Mouse (Mus musculus) lung, postnatal 0 days (tissue): ENCODE results near the gene Pced1b. TPM values are rescaled to one million over a fixed set of nuclear protein-coding genes. Genes with fewer than 3 reads are reported as not detected.

Source experiments
- ATAC-seq: fragments of 200-750 bp; cut with Nextera tagmentation; 2 replicates; pipeline ENCODE4 v1.8.0; 2017; ENCODE audit warnings: moderate library complexity
- DNase-seq: peaks from one replicate; pipeline ENCODE4 v3.0.0-alpha.2; 2016; ENCODE audit warnings: low spot score
- H3K27ac ChIP-seq: fragments of 300-500 bp; sonication (generic); 2 replicates; pipeline ENCODE4 v1.5.1; 2014; ENCODE audit warnings: antibody characterized with exemption, mild to moderate bottlenecking, low read length, mixed read lengths
- H3K27me3 ChIP-seq: fragments of 300-500 bp; sonication (generic); replicated peaks from 2 replicates; pipeline ENCODE4 v1.6.1; 2014; ENCODE audit warnings: low read length, mixed read lengths; ENCODE audit not compliant: insufficient read depth
- H3K36me3 ChIP-seq: fragments of 300-500 bp; sonication (generic); 2 replicates; pipeline ENCODE4 v1.6.1; 2014; ENCODE audit warnings: low read length, mixed read lengths; ENCODE audit not compliant: insufficient read depth
- H3K4me1 ChIP-seq: fragments of 300-500 bp; sonication (generic); 2 replicates; pipeline ENCODE4 v1.6.1; 2014; ENCODE audit warnings: antibody characterized with exemption, low read depth, low read length, mixed read lengths; ENCODE audit not compliant: insufficient read depth
- H3K4me2 ChIP-seq: fragments of 300-500 bp; sonication (generic); replicated peaks from 2 replicates; pipeline ENCODE4 v1.6.1; 2014; ENCODE audit warnings: low read depth, mild to moderate bottlenecking, low read length, moderate library complexity, mixed read lengths
- H3K4me3 ChIP-seq: fragments of 300-500 bp; sonication (generic); 2 replicates; pipeline ENCODE4 v1.5.1; 2014; ENCODE audit warnings: low read depth, low read length
- H3K9ac ChIP-seq: fragments of 300-500 bp; sonication (generic); replicated peaks from 2 replicates; pipeline ENCODE4 v1.6.1; 2014; ENCODE audit warnings: low read depth, mild to moderate bottlenecking
- H3K9me3 ChIP-seq: fragments of 300-500 bp; sonication (generic); 2 replicates; pipeline ENCODE4 v1.6.1; 2016; ENCODE audit warnings: low read length, mixed read lengths
- CTCF ChIP-seq: IDR thresholded peaks from 2 replicates; pipeline ENCODE4 v1.5.1; 2016; ENCODE audit warnings: antibody characterized with exemption, mild to moderate bottlenecking
- EP300 ChIP-seq: IDR thresholded peaks from 2 replicates; pipeline ENCODE4 v1.6.1; 2016; ENCODE audit warnings: antibody characterized with exemption, mild to moderate bottlenecking, control low read depth
- WGBS: fragments of 180-500 bp; shearing (Covaris S2); extraction: QIAGEN DNeasy Blood & Tissue Kit; methylation state at CpG from one replicate; pipeline ENCODE4 v1.1.7; 2014; 5-methylcytosine and 5-hydroxymethylcytosine counted together
- polyA plus RNA-seq: library from polyadenylated mRNA; unstranded; fragments of >200 nt; fragmentation: Nextera tagmentation; extraction: Ambion mirVana; gene quantifications from 2 replicates; pipeline ENCODE4 v1.2.1, GENCODE M21; 2015

The Pced1b gene
- polyA plus RNA-seq, 1 experiment from 2014 or later, result 9.0 TPM

DNA sequence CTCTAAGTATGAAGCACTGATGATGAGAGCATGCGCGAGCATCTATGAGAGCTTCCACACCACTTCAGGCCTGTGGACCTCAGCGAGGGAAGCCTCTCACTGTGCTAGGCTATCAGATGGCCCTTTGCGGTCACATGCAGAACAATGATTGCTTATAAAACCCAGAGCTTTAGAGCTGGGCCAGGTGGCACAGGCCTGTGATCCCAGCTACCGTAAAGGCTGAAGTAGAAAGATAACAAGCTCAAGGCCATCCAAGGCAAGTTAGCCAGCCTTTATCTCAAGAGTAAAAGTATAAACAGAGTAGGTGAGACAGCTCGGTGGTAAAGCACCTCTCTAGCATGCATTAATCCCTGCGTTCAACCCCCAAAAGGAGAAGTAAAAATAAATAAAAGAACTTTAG, 158.1 kb downstream of the Pced1b start:
- peaks cover 5% of the 10 kb centered on the region; the same call in 1 of the 2 replicates for H3K4me1 ChIP-seq
- DNase-seq (no peak), ATAC-seq (no peak)
- H3K9ac ChIP-seq, result no peak overlapping the region
- no peaks in the 10 kb centered on the region for H3K27me3 ChIP-seq
- no peak overlapping the region for H3K27ac ChIP-seq
- no peak overlapping the region for H3K4me3 ChIP-seq
- H3K9me3 ChIP-seq, result no peaks in the 10 kb centered on the region
- TF ChIP-seq CTCF (no peak), EP300 (no peak)
- H3K4me2 ChIP-seq, result no peak overlapping the region
- WGBS, result 47% methylated on average over 7 of the region's 7 CpGs
- no peaks in the 10 kb centered on the region for H3K36me3 ChIP-seq

DNA sequence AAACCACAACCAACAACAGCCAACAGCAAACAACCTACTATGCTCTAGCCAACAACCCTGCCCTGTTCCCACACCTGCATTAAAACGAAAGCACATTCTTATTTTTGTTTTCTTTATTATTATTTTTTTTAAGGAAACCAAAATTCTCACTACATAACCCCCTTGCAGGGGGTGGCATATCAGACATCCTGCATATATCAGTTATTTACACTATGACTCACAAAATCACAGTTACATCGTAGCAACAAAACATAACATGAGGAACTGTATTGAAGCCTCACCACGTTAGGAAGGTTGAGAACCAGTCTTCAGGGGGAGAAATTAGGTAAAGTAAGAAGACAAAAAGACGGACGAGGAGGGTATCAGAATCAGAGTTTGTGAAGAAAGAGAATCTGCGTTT, 159.2 kb downstream of the Pced1b start:
- Histone ChIP-seq H3K4me2 (no peak overlapping the region), H3K9ac (no peak overlapping the region), H3K36me3 (no peaks in the 10 kb centered on the region), H3K27me3 (no peaks in the 10 kb centered on the region), H3K4me3 (no peak overlapping the region), H3K4me1 (peaks cover 5% of the 10 kb centered on the region; the same call in 1 of the 2 replicates), H3K9me3 (no peaks in the 10 kb centered on the region), H3K27ac (no peak overlapping the region)
- TF ChIP-seq EP300 (no peak), CTCF (no peak)
- 73% methylated on average over 6 of the region's 6 CpGs for WGBS
- DNase-seq (no peak), ATAC-seq (no peak)

DNA sequence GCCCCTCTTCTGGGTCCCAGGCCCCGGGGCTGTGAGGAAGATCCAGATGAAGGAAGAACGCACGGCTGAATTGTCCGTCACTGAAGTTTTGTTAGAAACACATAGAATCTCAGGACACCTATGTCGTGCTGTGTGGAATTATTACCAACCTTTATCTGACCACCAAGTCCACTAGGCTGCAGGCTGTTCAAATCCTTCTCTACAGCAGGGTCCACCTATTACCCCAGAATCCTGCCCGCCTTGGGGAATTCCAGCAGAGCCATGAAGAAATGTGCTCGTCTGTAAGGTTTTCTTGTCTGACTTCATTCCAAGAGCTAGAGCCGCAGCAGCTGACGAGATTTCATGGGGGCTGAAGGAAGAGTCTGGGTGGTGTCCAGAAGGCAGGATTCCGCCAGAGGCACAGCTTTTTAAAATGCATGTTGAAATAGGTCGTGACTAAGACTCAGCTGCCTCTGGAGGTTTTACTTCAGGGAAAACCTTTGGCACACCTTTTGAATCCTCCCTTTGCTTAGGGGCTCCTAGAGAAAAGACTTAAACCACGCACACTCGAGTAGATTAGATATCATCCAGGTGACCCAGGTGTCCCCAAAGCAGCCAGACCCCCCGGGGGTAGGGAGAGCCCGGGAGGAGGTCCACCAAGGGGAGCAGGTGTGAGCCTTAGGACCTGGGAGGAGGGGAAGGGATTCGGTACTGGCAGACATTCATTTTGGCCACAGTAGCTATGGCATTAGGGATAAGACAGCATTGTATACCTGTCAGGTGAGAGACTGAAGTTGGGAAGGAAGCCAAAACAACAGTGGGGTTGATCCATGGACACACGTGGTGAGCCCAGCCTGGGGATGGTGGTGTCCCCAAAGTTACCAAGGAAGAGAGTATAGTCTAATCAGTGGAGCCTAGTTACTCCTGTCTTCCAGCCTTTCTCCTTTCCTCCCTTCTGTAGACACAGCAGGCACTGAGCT, 160.9 kb downstream of the Pced1b start:
- no peak overlapping the region for H3K4me2 ChIP-seq
- no peak overlapping the region for H3K4me3 ChIP-seq
- ATAC-seq, result peak; percentile 71
- TF ChIP-seq CTCF, result no peak
- TF ChIP-seq EP300, result peak; percentile 30; the same call in 1 of the 2 replicates
- no peak overlapping the region for H3K9ac ChIP-seq
- peaks cover 5% of the 10 kb centered on the region; the same call in 1 of the 2 replicates for H3K4me1 ChIP-seq
- peak; percentile 89 for DNase-seq
- H3K9me3 ChIP-seq, result no peaks in the 10 kb centered on the region
- 46% methylated on average over 17 of the region's 17 CpGs for WGBS
- peak overlapping the region; percentile 38; the same call in 1 of the 2 replicates for H3K27ac ChIP-seq
- H3K36me3 ChIP-seq, result no peaks in the 10 kb centered on the region
- no peaks in the 10 kb centered on the region for H3K27me3 ChIP-seq

DNA sequence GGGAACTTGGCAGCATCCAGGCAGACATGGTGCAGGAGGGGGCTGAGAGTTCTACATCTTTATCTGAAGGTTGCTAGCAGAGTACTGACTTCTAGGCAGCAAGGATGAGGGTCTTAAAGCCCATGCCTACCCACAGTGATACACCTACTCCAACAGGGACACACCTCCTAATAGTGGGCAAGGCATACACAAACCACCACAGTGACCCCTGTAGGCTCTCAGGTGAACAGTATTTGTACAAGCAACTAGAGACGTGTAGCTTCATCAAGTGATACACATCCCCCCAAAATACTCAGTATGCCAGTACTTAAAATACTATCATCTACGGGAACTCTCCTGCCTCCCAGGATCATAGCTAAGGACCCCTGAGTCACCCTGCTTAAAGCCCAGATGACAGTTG, 164.2 kb downstream of the Pced1b start:
- Histone ChIP-seq H3K4me1 (peaks cover 5% of the 10 kb centered on the region; the same call in 1 of the 2 replicates), H3K4me2 (no peak overlapping the region), H3K9ac (no peak overlapping the region), H3K36me3 (no peaks in the 10 kb centered on the region), H3K27ac (no peak overlapping the region), H3K9me3 (no peaks in the 10 kb centered on the region), H3K27me3 (no peaks in the 10 kb centered on the region), H3K4me3 (no peak overlapping the region)
- WGBS, result 77% methylated on average over 2 of the region's 2 CpGs
- ATAC-seq (no peak), DNase-seq (no peak)
- TF ChIP-seq EP300, result no peak
- 0 out of 2 replicates have a peak, but pooled peaks have one; percentile 7 for TF ChIP-seq CTCF

DNA sequence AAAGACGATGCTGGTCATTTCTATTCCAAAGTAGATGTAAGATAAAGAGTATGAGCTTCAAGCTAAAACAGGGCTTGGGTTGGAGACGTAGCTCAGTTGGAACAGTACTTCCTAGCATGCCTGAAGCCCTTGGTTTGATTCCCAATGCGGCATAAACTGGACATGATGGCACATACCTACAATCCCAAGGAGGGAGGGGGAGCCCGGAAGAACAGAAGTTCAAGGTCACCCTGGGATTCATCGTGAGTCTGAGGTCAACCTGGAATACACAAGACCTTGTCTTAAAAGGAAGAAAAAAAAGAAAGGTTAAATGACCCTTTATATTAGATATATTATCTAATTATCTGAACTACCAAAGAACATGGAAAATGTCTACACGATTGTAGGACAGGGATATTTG, 164.8 kb downstream of the Pced1b start:
- ATAC-seq (no peak), DNase-seq (no peak)
- Histone ChIP-seq H3K4me1 (peaks cover 5% of the 10 kb centered on the region; the same call in 1 of the 2 replicates), H3K4me3 (no peak overlapping the region), H3K27me3 (no peaks in the 10 kb centered on the region), H3K9ac (no peak overlapping the region), H3K36me3 (no peaks in the 10 kb centered on the region), H3K4me2 (no peak overlapping the region), H3K9me3 (no peaks in the 10 kb centered on the region), H3K27ac (no peak overlapping the region)
- TF ChIP-seq CTCF, result no peak
- no peak for TF ChIP-seq EP300
- 86% methylated on average over 6 of the region's 6 CpGs for WGBS

DNA sequence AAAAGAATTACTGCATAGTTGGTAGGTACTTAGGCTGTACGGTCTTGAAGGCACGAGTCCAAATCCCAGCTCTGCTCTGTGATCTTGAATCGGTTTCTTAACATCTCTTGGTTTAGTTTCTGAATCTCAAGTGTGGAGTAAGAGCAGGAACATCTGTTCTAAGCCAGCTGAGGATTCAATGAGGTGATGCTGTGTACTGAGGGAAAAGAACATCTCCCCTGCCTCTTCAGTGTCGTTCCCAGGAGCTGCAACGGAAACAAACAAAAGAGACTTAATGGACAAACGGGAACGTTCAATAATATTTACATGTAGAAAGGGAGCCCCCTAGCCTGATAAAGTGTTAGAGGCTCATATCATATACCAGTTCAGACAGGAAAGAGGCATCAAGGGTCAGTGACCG, 165.4 kb downstream of the Pced1b start:
- H3K9ac ChIP-seq, result no peak overlapping the region
- peak; percentile 63 for DNase-seq
- TF ChIP-seq EP300 (no peak), CTCF (no peak)
- WGBS, result 63% methylated on average over 8 of the region's 8 CpGs
- H3K27me3 ChIP-seq, result no peaks in the 10 kb centered on the region
- no peaks in the 10 kb centered on the region for H3K36me3 ChIP-seq
- H3K4me1 ChIP-seq, result peaks cover 5% of the 10 kb centered on the region; the same call in 1 of the 2 replicates
- H3K9me3 ChIP-seq, result no peaks in the 10 kb centered on the region
- H3K4me3 ChIP-seq, result no peak overlapping the region
- ATAC-seq, result peak; percentile 51
- H3K27ac ChIP-seq, result no peak overlapping the region
- no peak overlapping the region for H3K4me2 ChIP-seq
